Mouse (Mus musculus): ENCODE data around the gene Csnk1e. TPM values are rescaled to one million over a fixed set of nuclear protein-coding genes. Genes with fewer than 3 reads are reported as not detected.

The Csnk1e gene
- total and polyA plus RNA-seq, 3 experiments: 10.4 to 46.7 (median 16.8) TPM

DNA sequence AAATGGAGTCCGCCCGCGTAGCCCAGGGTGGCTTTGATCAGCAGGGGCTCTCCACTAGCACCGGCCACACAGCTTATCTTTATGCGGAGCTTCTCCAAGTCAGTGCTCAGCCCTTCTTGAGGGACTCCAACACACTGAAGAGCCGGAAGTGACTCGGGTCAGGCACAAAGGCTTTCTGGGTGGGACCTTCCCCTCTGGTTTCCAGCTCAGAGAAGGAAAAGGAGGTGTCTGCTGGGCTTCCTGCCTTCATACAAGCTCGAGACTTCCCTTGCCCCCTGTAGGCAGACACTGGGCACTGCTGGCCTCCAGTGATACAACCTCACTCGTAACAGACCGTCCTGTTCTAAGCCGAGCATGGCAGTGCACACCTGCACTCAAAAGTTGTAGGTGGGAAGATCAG is 58.6 kb downstream of the Csnk1e start (continued):
- TF ChIP-seq IRF4 (IDR thresholded peaks at IDR 0.05; ENCODE audit: low read depth, low read length): peak; percentile 47; the same call in 1 of the 2 replicates
- TF ChIP-seq SIN3A (IDR thresholded peaks at IDR 0.05; ENCODE audit: low read length): peak; percentile 82
- peak; percentile 84 for TF ChIP-seq ELF1 (IDR thresholded peaks at IDR 0.05; ENCODE audit: low read depth, low read length)
- no peak for TF ChIP-seq USF2 (conservative IDR thresholded peaks at IDR 0.05; ENCODE audit: low read depth, low read length)
- no peak; the same call in 1 of the 2 replicates for TF ChIP-seq NELFE (IDR thresholded peaks at IDR 0.05; ENCODE audit: low read depth, low read length)
- peak; percentile 60 for TF ChIP-seq HCFC1 (IDR thresholded peaks at IDR 0.05; ENCODE audit: low read depth, low read length)
- TF ChIP-seq CTCF (conservative IDR thresholded peaks at IDR 0.05 in 1 of 2, IDR thresholded peaks at IDR 0.05 in 1 of 2; ENCODE audit: low read depth in 2 of 2, low read length in 2 of 2): peak; percentile 66 to 78
- TF ChIP-seq EP300 (IDR thresholded peaks at IDR 0.05; ENCODE audit: low read length): 0 out of 2 replicates have a peak, but pooled peaks have one; percentile 35
- TF ChIP-seq JUND (conservative IDR thresholded peaks at IDR 0.05; ENCODE audit: low read depth, low read length): no peak
- TF ChIP-seq MAFK (IDR thresholded peaks at IDR 0.05; ENCODE audit: insufficient replicate concordance, low read length): no peak
- peak; percentile 54 for TF ChIP-seq RAD21 (IDR thresholded peaks at IDR 0.05; ENCODE audit: low read depth, low read length)
- TF ChIP-seq SMC3 (IDR thresholded peaks at IDR 0.05; ENCODE audit: low read depth, low read length): peak; percentile 63
- peak; percentile 70 for TF ChIP-seq POLR2A (IDR thresholded peaks at IDR 0.05; ENCODE audit: low read depth, low read length)
- TF ChIP-seq KAT2A (IDR thresholded peaks at IDR 0.05; ENCODE audit: insufficient replicate concordance, low read length): 0 out of 2 replicates have a peak, but pooled peaks have one; percentile 39
- TF ChIP-seq GABPA (IDR thresholded peaks at IDR 0.05; ENCODE audit: insufficient replicate concordance, low read depth, low read length): no peak
- TF ChIP-seq UBTF (IDR thresholded peaks at IDR 0.05; ENCODE audit: low read depth, low read length): no peak
- no peak for TF ChIP-seq CHD2 (IDR thresholded peaks at IDR 0.05; ENCODE audit: low read length)
- no peak for TF ChIP-seq POLR2AphosphoS2 (IDR thresholded peaks at IDR 0.05; ENCODE audit: low read depth, low read length)
- TF ChIP-seq ZKSCAN1 (IDR thresholded peaks at IDR 0.05; ENCODE audit: borderline replicate concordance, low read depth, low read length): no peak

DNA sequence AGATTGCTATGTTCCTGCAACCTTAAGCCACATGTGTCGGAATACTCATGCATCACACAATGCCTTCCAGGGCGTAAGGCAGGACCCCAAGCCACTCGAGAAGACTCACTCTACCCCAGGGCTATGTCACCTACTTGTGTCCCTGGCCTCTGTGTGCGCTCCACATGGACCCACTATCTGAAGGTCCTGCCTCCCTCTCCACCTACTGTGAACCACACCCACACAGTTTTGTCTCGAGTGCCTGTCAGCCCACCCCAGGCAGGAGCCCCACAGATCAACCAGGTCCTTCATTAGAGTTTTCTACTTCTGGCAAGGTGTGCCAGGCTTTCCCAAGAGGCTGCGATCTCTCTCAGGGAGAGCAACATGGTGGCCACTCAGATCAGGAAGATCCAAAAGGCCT is 60.1 kb downstream of the Csnk1e start:
- Histone ChIP-seq H3K27me3 (replicated peaks) (no peaks in the 10 kb centered on the region), H3K9me3 (replicated peaks; ENCODE audit: low read length) (no peaks in the 10 kb centered on the region), H3K79me2 (replicated peaks; ENCODE audit: control insufficient read depth, extremely low read depth, insufficient read depth, poor library complexity, severe bottlenecking) (peaks cover 22% of the 10 kb centered on the region), H3K9ac (ENCODE audit: insufficient read depth, low read depth) (no peak overlapping the region), H3K4me2 (ENCODE audit: insufficient read depth, low read depth, poor library complexity, severe bottlenecking) (no peak overlapping the region), H3K4me3 (replicated peaks in 1 of 3; ENCODE audit: low read depth in 2 of 3, low read length in 2 of 3, poor library complexity in 1 of 3) (no peak overlapping the region), H3K27ac (ENCODE audit: insufficient read depth, low read depth) (no peak overlapping the region), H3K4me1 (ENCODE audit: control insufficient read depth in 1 of 2, insufficient read depth in 2 of 2) (peaks cover 13 to 53% of the 10 kb centered on the region in 2 experiments), H3K36me3 (replicated peaks in 1 of 2; ENCODE audit: control insufficient read depth in 1 of 2, insufficient read depth in 1 of 2, low read length in 1 of 2) (peaks cover 9 to 79% of the 10 kb centered on the region in 2 experiments)
- dilution Hi-C loops (cut with MboI; ENCODE audit: extremely low pct_ligation_motif_present, extremely low pct_unique_long_range_greater_than_20kb, low sequenced_read_pairs): no loop called here
- TF ChIP-seq BHLHE40 (IDR thresholded peaks at IDR 0.05; ENCODE audit: low read depth, low read length) (no peak), UBTF (IDR thresholded peaks at IDR 0.05; ENCODE audit: low read depth, low read length) (no peak), GABPA (IDR thresholded peaks at IDR 0.05; ENCODE audit: insufficient replicate concordance, low read depth, low read length) (no peak), MXI1 (IDR thresholded peaks at IDR 0.05; ENCODE audit: low read depth, low read length) (no peak), ZC3H11A (IDR thresholded peaks at IDR 0.05; ENCODE audit: low read depth, low read length) (no peak), NELFE (IDR thresholded peaks at IDR 0.05; ENCODE audit: low read depth, low read length) (no peak)
- no peak for DNase-seq (ENCODE audit: extremely low read depth)
- in situ Hi-C loops (cut with MboI; ENCODE audit: low pct_ligation_motif_present, low pct_unique_long_range_greater_than_20kb, low sequenced_read_pairs): no loop called here
